Mouse (Mus musculus): ENCODE data around the gene Tprgl. TPM values are rescaled to one million over a fixed set of nuclear protein-coding genes. Genes with fewer than 3 reads are reported as not detected.

Gene Tprgl
- 149 and 157 TPM in 2 replicates for polyA plus RNA-seq (2015; fragmentation: Nextera tagmentation; extraction: Ambion mirVana)

GRCm38 (mm10) chr4:154160538-154161390 is at the start of gene Tprgl:
Gene Tprgl (minus strand): TSS chr4:154160666.
- H3K9me3 ChIP-seq: no peaks in the 10 kb centered on the region
- under 1% methylated on average over 75 of the region's 75 CpGs for WGBS
- no peaks in the 10 kb centered on the region for H3K27me3 ChIP-seq
- peaks cover 33% of the 10 kb centered on the region for H3K36me3 ChIP-seq
- peak; percentile 95 for ATAC-seq (ENCODE audit: insufficient number of reproducible peaks, low FRiP score, low TSS enrichment, low read depth)
- H3K27ac ChIP-seq: peak within 1 kb of the TSS; percentile 79
- peak within 1 kb of the TSS; percentile 96 for H3K4me3 ChIP-seq
- peak within 1 kb of the TSS; percentile 86 for H3K4me2 ChIP-seq
- H3K9ac ChIP-seq: peak within 1 kb of the TSS; percentile 67
- H3K4me1 ChIP-seq: peaks cover 23% of the 10 kb centered on the region

GRCm38 (mm10) chr4:154209825-154210224 is 49.4 kb upstream of the Tprgl start:
- Histone ChIP-seq H3K4me3 (no peak overlapping the region), H3K4me2 (no peak overlapping the region), H3K9me3 (no peaks in the 10 kb centered on the region), H3K9ac (0 out of 2 replicates have a peak overlapping the region, but pooled peaks have one; percentile 18), H3K27me3 (no peaks in the 10 kb centered on the region), H3K27ac (peak overlapping the region; percentile 68), H3K36me3 (no peaks in the 10 kb centered on the region), H3K4me1 (peaks cover 57% of the 10 kb centered on the region)
- WGBS: 22% methylated on average over 3 of the region's 3 CpGs
- ATAC-seq (ENCODE audit: insufficient number of reproducible peaks, low FRiP score, low TSS enrichment, low read depth): no peak

- Histone ChIP-seq H3K4me1 (peaks cover 58% of the 10 kb centered on the region), H3K9me3 (no peaks in the 10 kb centered on the region), H3K4me2 (no peak overlapping the region), H3K4me3 (no peak overlapping the region), H3K27ac (peak overlapping the region; percentile 68), H3K9ac (no peak overlapping the region), H3K36me3 (no peaks in the 10 kb centered on the region), H3K27me3 (no peaks in the 10 kb centered on the region)
- ATAC-seq (ENCODE audit: insufficient number of reproducible peaks, low FRiP score, low TSS enrichment, low read depth): no peak
- 53% methylated on average over 6 of the region's 6 CpGs for WGBS
Measured at GRCm38 (mm10) chr4:154209054-154209453, 48.6 kb upstream of the Tprgl start.

- no peak overlapping the region for H3K4me3 ChIP-seq
- 11% methylated on average over 5 of the region's 5 CpGs for WGBS
- no peak overlapping the region for H3K9ac ChIP-seq
- ATAC-seq (ENCODE audit: insufficient number of reproducible peaks, low FRiP score, low TSS enrichment, low read depth): no peak
- H3K27me3 ChIP-seq: no peaks in the 10 kb centered on the region
- no peak overlapping the region for H3K27ac ChIP-seq
- H3K36me3 ChIP-seq: no peaks in the 10 kb centered on the region
- no peaks in the 10 kb centered on the region for H3K9me3 ChIP-seq
- H3K4me2 ChIP-seq: no peak overlapping the region
- H3K4me1 ChIP-seq: peaks cover 40% of the 10 kb centered on the region
Measured at GRCm38 (mm10) chr4:154207261-154207660, 46.8 kb upstream of the Tprgl start.

- H3K27me3 ChIP-seq: no peaks in the 10 kb centered on the region
- no peaks in the 10 kb centered on the region for H3K9me3 ChIP-seq
- H3K4me2 ChIP-seq: no peak overlapping the region
- peaks cover 25% of the 10 kb centered on the region for H3K4me1 ChIP-seq
- H3K4me3 ChIP-seq: no peak overlapping the region
- no peak overlapping the region for H3K27ac ChIP-seq
- no peak overlapping the region for H3K9ac ChIP-seq
- H3K36me3 ChIP-seq: no peaks in the 10 kb centered on the region
- ATAC-seq (ENCODE audit: insufficient number of reproducible peaks, low FRiP score, low TSS enrichment, low read depth): no peak
- WGBS: 64% methylated on average over 5 of the region's 5 CpGs
Measured at GRCm38 (mm10) chr4:154205392-154205791, 44.9 kb upstream of the Tprgl start.

GRCm38 (mm10) chr4:154204532-154204931 is 44.1 kb upstream of the Tprgl start:
- H3K4me3 ChIP-seq: no peak overlapping the region
- no peaks in the 10 kb centered on the region for H3K36me3 ChIP-seq
- H3K27me3 ChIP-seq: no peaks in the 10 kb centered on the region
- H3K4me1 ChIP-seq: peaks cover 16% of the 10 kb centered on the region
- no peaks in the 10 kb centered on the region for H3K9me3 ChIP-seq
- H3K9ac ChIP-seq: no peak overlapping the region
- no peak overlapping the region for H3K27ac ChIP-seq
- 71% methylated on average over 7 of the region's 7 CpGs for WGBS
- H3K4me2 ChIP-seq: no peak overlapping the region
- ATAC-seq (ENCODE audit: insufficient number of reproducible peaks, low FRiP score, low TSS enrichment, low read depth): no peak

GRCm38 (mm10) chr4:154201511-154201910 is 41.0 kb upstream of the Tprgl start:
- H3K27ac ChIP-seq: no peak overlapping the region
- no peak overlapping the region for H3K9ac ChIP-seq
- 62% methylated on average over 5 of the region's 5 CpGs for WGBS
- H3K4me1 ChIP-seq: peaks cover 23% of the 10 kb centered on the region
- H3K4me3 ChIP-seq: no peak overlapping the region
- H3K4me2 ChIP-seq: no peak overlapping the region
- ATAC-seq (ENCODE audit: insufficient number of reproducible peaks, low FRiP score, low TSS enrichment, low read depth): no peak
- H3K9me3 ChIP-seq: no peaks in the 10 kb centered on the region
- H3K27me3 ChIP-seq: no peaks in the 10 kb centered on the region
- no peaks in the 10 kb centered on the region for H3K36me3 ChIP-seq

GRCm38 (mm10) chr4:154198377-154198961 is 38.0 kb upstream of the Tprgl start:
- Histone ChIP-seq H3K4me1 (peaks cover 14% of the 10 kb centered on the region), H3K4me3 (no peak overlapping the region), H3K27ac (peak overlapping the region; percentile 63), H3K9ac (no peak overlapping the region), H3K27me3 (no peaks in the 10 kb centered on the region), H3K4me2 (no peak overlapping the region), H3K36me3 (peaks cover 6% of the 10 kb centered on the region; the same call in 1 of the 2 replicates), H3K9me3 (no peaks in the 10 kb centered on the region)
- 0 out of 2 replicates have a peak, but pooled peaks have one; percentile 45 for ATAC-seq (ENCODE audit: insufficient number of reproducible peaks, low FRiP score, low TSS enrichment, low read depth)
- 55% methylated on average over 7 of the region's 7 CpGs for WGBS

GRCm38 (mm10) chr4:154197961-154198360 is 37.5 kb upstream of the Tprgl start:
- peaks cover 14% of the 10 kb centered on the region for H3K4me1 ChIP-seq
- H3K9ac ChIP-seq: no peak overlapping the region
- no peaks in the 10 kb centered on the region for H3K27me3 ChIP-seq
- WGBS: 71% methylated on average over 6 of the region's 6 CpGs
- ATAC-seq (ENCODE audit: insufficient number of reproducible peaks, low FRiP score, low TSS enrichment, low read depth): no peak
- peaks cover 6% of the 10 kb centered on the region; the same call in 1 of the 2 replicates for H3K36me3 ChIP-seq
- H3K4me2 ChIP-seq: no peak overlapping the region
- H3K27ac ChIP-seq: no peak overlapping the region
- H3K4me3 ChIP-seq: no peak overlapping the region
- no peaks in the 10 kb centered on the region for H3K9me3 ChIP-seq

- no peak overlapping the region for H3K4me3 ChIP-seq
- WGBS: 76% methylated on average over 8 of the region's 8 CpGs
- H3K9ac ChIP-seq: no peak overlapping the region
- no peak for ATAC-seq (ENCODE audit: insufficient number of reproducible peaks, low FRiP score, low TSS enrichment, low read depth)
- H3K27ac ChIP-seq: no peak overlapping the region
- H3K4me2 ChIP-seq: no peak overlapping the region
- no peaks in the 10 kb centered on the region for H3K9me3 ChIP-seq
- no peaks in the 10 kb centered on the region for H3K27me3 ChIP-seq
- H3K4me1 ChIP-seq: 0 out of 2 replicates have a peak, but pooled peaks cover 7% of the 10 kb centered on the region
- no peaks in the 10 kb centered on the region for H3K36me3 ChIP-seq
Measured at GRCm38 (mm10) chr4:154188948-154189347, 28.5 kb upstream of the Tprgl start.

- H3K36me3 ChIP-seq: peaks cover 4% of the 10 kb centered on the region; the same call in 1 of the 2 replicates
- ATAC-seq (ENCODE audit: insufficient number of reproducible peaks, low FRiP score, low TSS enrichment, low read depth): no peak
- H3K9ac ChIP-seq: no peak overlapping the region
- no peaks in the 10 kb centered on the region for H3K9me3 ChIP-seq
- H3K27me3 ChIP-seq: no peaks in the 10 kb centered on the region
- no peak overlapping the region for H3K4me3 ChIP-seq
- WGBS: 57% methylated on average over 11 of the region's 11 CpGs
- H3K4me2 ChIP-seq: no peak overlapping the region
- no peak overlapping the region for H3K27ac ChIP-seq
- peaks cover 7% of the 10 kb centered on the region; the same call in 1 of the 2 replicates for H3K4me1 ChIP-seq
Measured at GRCm38 (mm10) chr4:154186002-154186537, 25.6 kb upstream of the Tprgl start.

- ATAC-seq (ENCODE audit: insufficient number of reproducible peaks, low FRiP score, low TSS enrichment, low read depth): no peak
- Histone ChIP-seq H3K4me1 (peaks cover 10% of the 10 kb centered on the region; the same call in 1 of the 2 replicates), H3K9me3 (no peaks in the 10 kb centered on the region), H3K9ac (no peak overlapping the region), H3K27me3 (no peaks in the 10 kb centered on the region), H3K4me3 (no peak overlapping the region), H3K36me3 (peaks cover 4% of the 10 kb centered on the region; the same call in 1 of the 2 replicates), H3K27ac (no peak overlapping the region), H3K4me2 (no peak overlapping the region)
- WGBS: 76% methylated on average over 5 of the region's 5 CpGs
Measured at GRCm38 (mm10) chr4:154185001-154185400, 24.5 kb upstream of the Tprgl start.

Measured in limb, embryonic 15.5 days (tissue).